Comparison of ENCODE assay signal across 8 mouse cellular contexts in genomic region chr5:100038714-100039601, GRCm38 (mm10). TPM values are rescaled to one million over a fixed set of nuclear protein-coding genes. Genes with fewer than 3 reads are reported as not detected.
DNase-seq lines count a peak whose midpoint lies in the region; ATAC-seq and TF ChIP-seq lines count a peak whose summit lies in the region.

No protein-coding gene starts in this region.

- peak overlapping the region; percentile 75 for H3K4me3 ChIP-seq in cortical plate, adult 2 months (ENCODE audit: insufficient read depth, low read length)

- peak; percentile 77 for TF ChIP-seq POLR2A in cortical plate, adult 2 months (IDR thresholded peaks at IDR 0.05; ENCODE audit: extremely low read depth, insufficient read depth, low read length)

- H3K27ac ChIP-seq in cortical plate, adult 2 months (ENCODE audit: insufficient read depth, low read length), result peak overlapping the region; percentile 99

- peaks cover 4% of the 10 kb centered on the region; the same call in 1 of the 2 replicates for H3K4me1 ChIP-seq in cortical plate, adult 2 months (ENCODE audit: control insufficient read depth, insufficient read depth, low read length)

- peak; percentile 72 for ATAC-seq in megakaryocyte, adult 5-6 weeks (ENCODE audit: poor library complexity, severe bottlenecking)

- peak; percentile 92 for DNase-seq in adipocyte (ENCODE audit: low spot score)
- DNase-seq in gastrocnemius, adult 8-10 months (ENCODE audit: low spot score in 2 of 2), result peak; percentile 96
- DNase-seq in induced T-regulatory cell, adult 2 months (ENCODE audit: low read depth), result peak; percentile 96
- peak; percentile 93 to 96 for DNase-seq in left cerebral cortex, adult 8-10 months (ENCODE audit: low spot score in 2 of 2)
- DNase-seq in right cerebral cortex, adult 18-20 months, result peak; percentile 98
- peak; percentile 99 for DNase-seq in urinary bladder, adult 2 months (ENCODE audit: low spot score)

- peak; percentile 51 for TF ChIP-seq CTCF in cortical plate, adult 2 months (IDR thresholded peaks at IDR 0.05; ENCODE audit: extremely low read depth, insufficient read depth, low read length)

RNA-seq across cellular contexts. Expression of gene Hnrnpdl, which starts 0.5 kb away (rescaled TPM):
- polyA plus RNA-seq in cortical plate, adult 2 months (2012; rRNA removed), result 260 and 286 TPM in 2 replicates
- total RNA-seq in gastrocnemius, adult 8-10 months (2022), result 10 to 100 TPM; 53.5 to 80.2 (median 65.3) TPM
- total RNA-seq in left cerebral cortex, adult 8-10 months (2022), result 100 to 1,000 TPM; 163 to 200 (median 198) TPM
- 196 and 214 TPM in 2 replicates for total RNA-seq in megakaryocyte, adult 5-6 weeks (2015)
- total RNA-seq in megakaryocyte, adult 5-6 weeks (2017), result 356 and 360 TPM in 2 replicates
- 194 and 254 TPM in 2 replicates for polyA plus RNA-seq in urinary bladder, adult 2 months (2012; rRNA removed)

RNA-seq across cellular contexts. Expression of gene Enoph1, which starts 0.8 kb away (rescaled TPM):
- 78.2 and 79.1 TPM in 2 replicates for polyA plus RNA-seq in cortical plate, adult 2 months (2012; rRNA removed)
- total RNA-seq in gastrocnemius, adult 8-10 months (2022), result 1 to 10 TPM; 6.9 to 9.8 (median 8.3) TPM
- 10 to 100 TPM; 47.3 to 54.4 (median 52.2) TPM for total RNA-seq in left cerebral cortex, adult 8-10 months (2022)
- total RNA-seq in megakaryocyte, adult 5-6 weeks (2015), result 32.5 and 35.1 TPM in 2 replicates
- total RNA-seq in megakaryocyte, adult 5-6 weeks (2017), result 35.4 and 36.5 TPM in 2 replicates
- polyA plus RNA-seq in urinary bladder, adult 2 months (2012; rRNA removed), result 25.4 and 28.2 TPM in 2 replicates

Comparison
In these comparisons a context has a peak if more than half of its experiments do, and no peak if none do; other contexts are left out.
1. Peak in every context shown above with its lines: DNase-seq, ATAC-seq, H3K4me3 ChIP-seq and H3K27ac ChIP-seq.